32 mouse cellular contexts compared by ENCODE assay signal in genomic region chr2:166579793-166580192, GRCm38 (mm10).
"Had no signal": no experiment of that assay in that cellular context is flagged by ENCODE, and none has a peak within 500 bp of the region (broad histone marks: within the 10 kb centered on the region; RNA-seq: fewer than 3 reads in every experiment).

No protein-coding gene starts in this region.

- H3K27ac ChIP-seq: limb, embryonic 10.5 days; limb, embryonic 12.5 days; limb, embryonic 13.5 days; limb, embryonic 15.5 days; liver, embryonic 12.5 days; liver, embryonic 13.5 days; liver, embryonic 14.5 days; liver, embryonic 15.5 days; lung, embryonic 15.5 days; macrophage; midbrain, embryonic 10.5 days; midbrain, embryonic 12.5 days; midbrain, embryonic 13.5 days; midbrain, embryonic 15.5 days; neural tube, embryonic 12.5 days had no signal

- DNase-seq: left cerebral cortex, postnatal 4 days; liver; liver, embryonic 13.5 days; liver, postnatal 0 days; lung, adult 18-20 months; lung, adult 2 months; lung, embryonic 14.5 days; lung, postnatal 10 days; lung, postnatal 14 days; lung, postnatal 36 days; lung, postnatal 4 days; midbrain, embryonic 14.5 days had no signal

- H3K4me3 ChIP-seq: limb, embryonic 10.5 days; limb, embryonic 12.5 days; limb, embryonic 13.5 days; limb, embryonic 15.5 days; liver, embryonic 12.5 days; liver, embryonic 13.5 days; liver, embryonic 15.5 days; lung, embryonic 15.5 days; midbrain, embryonic 10.5 days; midbrain, embryonic 12.5 days; midbrain, embryonic 13.5 days; midbrain, embryonic 15.5 days; myocyte; neural tube, embryonic 12.5 days had no signal

- H3K9ac ChIP-seq: limb, embryonic 12.5 days; limb, embryonic 13.5 days; limb, embryonic 15.5 days; liver, embryonic 12.5 days; liver, embryonic 13.5 days; liver, embryonic 14.5 days; liver, embryonic 15.5 days; liver, postnatal 0 days; lung, embryonic 14.5 days; lung, embryonic 15.5 days; midbrain, embryonic 12.5 days; midbrain, embryonic 13.5 days; midbrain, embryonic 15.5 days; neural tube, embryonic 12.5 days had no signal

- H3K4me2 ChIP-seq: limb, embryonic 12.5 days; limb, embryonic 13.5 days; limb, embryonic 15.5 days; liver, embryonic 11.5 days; liver, embryonic 12.5 days; liver, embryonic 13.5 days; liver, embryonic 15.5 days; lung, embryonic 14.5 days; lung, embryonic 15.5 days; midbrain, embryonic 11.5 days; midbrain, embryonic 12.5 days; midbrain, embryonic 13.5 days; midbrain, embryonic 15.5 days; neural tube, embryonic 12.5 days had no signal

- H3K9me3 ChIP-seq: limb, embryonic 10.5 days; limb, embryonic 12.5 days; limb, embryonic 13.5 days; limb, embryonic 15.5 days; liver, embryonic 12.5 days; liver, embryonic 13.5 days; liver, embryonic 15.5 days; lung, embryonic 15.5 days; megakaryocyte, embryonic 14.5 days; midbrain, embryonic 10.5 days; midbrain, embryonic 12.5 days; midbrain, embryonic 13.5 days; midbrain, embryonic 15.5 days; neural tube, embryonic 12.5 days had no signal

- H3K36me3 ChIP-seq: lung, embryonic 15.5 days had no signal

- H3K4me1 ChIP-seq: limb, embryonic 12.5 days; limb, embryonic 13.5 days; limb, embryonic 15.5 days; liver, embryonic 13.5 days; liver, embryonic 15.5 days; lung, embryonic 15.5 days; megakaryocyte, embryonic 14.5 days; midbrain, embryonic 15.5 days; neural tube, embryonic 12.5 days had no signal

- ATAC-seq: liver, embryonic 12.5 days; liver, postnatal 0 days; lung, postnatal 0 days; midbrain, embryonic 13.5 days; midbrain, embryonic 15.5 days; midbrain, embryonic 16.5 days had no signal

- H3K27me3 ChIP-seq: limb, embryonic 12.5 days; limb, embryonic 13.5 days; limb, embryonic 15.5 days; liver, embryonic 12.5 days; liver, embryonic 13.5 days; liver, embryonic 15.5 days; lung, embryonic 15.5 days; midbrain, embryonic 12.5 days; midbrain, embryonic 13.5 days; midbrain, embryonic 15.5 days; neural tube, embryonic 12.5 days had no signal
